Mouse (Mus musculus) hindbrain, postnatal 0 days (tissue): ENCODE data around the gene Sec62. TPM values are rescaled to one million over a fixed set of nuclear protein-coding genes. Genes with fewer than 3 reads are reported as not detected.

Experiments
- ATAC-seq: fragments of 200-750 bp; cut with Nextera tagmentation; 2 replicates; pipeline ENCODE4 v1.8.0; 2017; ENCODE audit warnings: mild to moderate bottlenecking, moderate TSS enrichment, moderate library complexity
- DNase-seq: peaks from one replicate; pipeline ENCODE4 v3.0.0-alpha.2; 2015; ENCODE audit warnings: low spot score
- H3K27ac ChIP-seq: fragments of 300-500 bp; sonication (generic); 2 replicates; pipeline ENCODE4 v1.5.1; 2014; ENCODE audit warnings: mild to moderate bottlenecking
- H3K27me3 ChIP-seq: fragments of 300-500 bp; sonication (generic); 2 replicates; pipeline ENCODE4 v1.6.1; 2014; ENCODE audit warnings: low read length, mixed read lengths; ENCODE audit not compliant: insufficient read depth
- H3K36me3 ChIP-seq: fragments of 300-500 bp; sonication (generic); 2 replicates; pipeline ENCODE4 v1.6.1; 2014; ENCODE audit warnings: low read length, mixed read lengths; ENCODE audit not compliant: insufficient read depth
- H3K4me1 ChIP-seq: fragments of 300-500 bp; sonication (generic); 2 replicates; pipeline ENCODE4 v1.6.1; 2014; ENCODE audit warnings: antibody characterized with exemption, low read length, mixed read lengths; ENCODE audit not compliant: insufficient read depth
- H3K4me2 ChIP-seq: fragments of 300-500 bp; sonication (generic); 2 replicates; pipeline ENCODE4 v1.6.1; 2014; ENCODE audit warnings: low read depth, mild to moderate bottlenecking, low read length, moderate library complexity, mixed read lengths
- H3K4me3 ChIP-seq: fragments of 300-500 bp; sonication (generic); 2 replicates; pipeline ENCODE4 v1.5.1; 2014; ENCODE audit warnings: low read length
- H3K9ac ChIP-seq: fragments of 300-500 bp; sonication (generic); replicated peaks from 2 replicates; pipeline ENCODE4 v1.6.1; 2014; ENCODE audit warnings: mild to moderate bottlenecking, low read length, moderate library complexity, mixed read lengths
- H3K9me3 ChIP-seq: fragments of 300-500 bp; sonication (generic); 2 replicates; pipeline ENCODE4 v1.6.1; 2016; ENCODE audit warnings: low read length, mixed read lengths
- CTCF ChIP-seq: IDR thresholded peaks from 2 replicates; pipeline ENCODE4 v1.5.1; 2016; ENCODE audit warnings: antibody characterized with exemption, control low read depth, low read depth
- whole genome bisulfite sequencing: fragments of 180-500 bp; shearing (Covaris S2); extraction: QIAGEN DNeasy Blood & Tissue Kit; methylation state at CpG from one replicate; pipeline ENCODE4 v1.1.7; 2014; 5-methylcytosine and 5-hydroxymethylcytosine counted together
- polyA plus RNA-seq: library from polyadenylated mRNA; unstranded; fragments of >200 nt; fragmentation: Nextera tagmentation; extraction: Ambion mirVana; gene quantifications from 2 replicates; pipeline ENCODE4 v1.2.1, GENCODE M21; 2015
- total RNA-seq: library from RNA; depleted of rRNA; stranded (reverse); fragments of >200 nt; gene quantifications from 2 replicates; pipeline ENCODE4 v1.2.3, GENCODE M21; 2014

The Sec62 gene
- total and polyA plus RNA-seq, 2 experiments from 2014 or later: 52.0 to 120 TPM

GRCm38 (mm10) chr3:30765311-30766027, 27.2 kb upstream of the Sec62 start:
- Histone ChIP-seq H3K27ac (no peak overlapping the region), H3K9me3 (no peaks in the 10 kb centered on the region), H3K9ac (no peak overlapping the region), H3K36me3 (no peaks in the 10 kb centered on the region), H3K4me1 (no peaks in the 10 kb centered on the region), H3K27me3 (no peaks in the 10 kb centered on the region), H3K4me3 (no peak overlapping the region), H3K4me2 (no peak overlapping the region)
- DNase-seq (no peak), ATAC-seq (no peak)
- 81% methylated on average over 10 of the region's 10 CpGs for WGBS
- no peak for TF ChIP-seq CTCF

- Histone ChIP-seq H3K9me3 (no peaks in the 10 kb centered on the region), H3K4me2 (no peak overlapping the region), H3K36me3 (no peaks in the 10 kb centered on the region), H3K4me3 (no peak overlapping the region), H3K27me3 (no peaks in the 10 kb centered on the region), H3K4me1 (no peaks in the 10 kb centered on the region), H3K27ac (no peak overlapping the region), H3K9ac (no peak overlapping the region)
- TF ChIP-seq CTCF: no peak
- ATAC-seq (no peak), DNase-seq (no peak)
- 64% methylated on average over 7 of the region's 7 CpGs for WGBS
Observed at GRCm38 (mm10) chr3:30766177-30766576, 26.5 kb upstream of the Sec62 start.

- no peak for TF ChIP-seq CTCF
- H3K9me3 ChIP-seq: no peaks in the 10 kb centered on the region
- H3K36me3 ChIP-seq: no peaks in the 10 kb centered on the region
- H3K9ac ChIP-seq: no peak overlapping the region
- ATAC-seq: no peak
- 87% methylated on average over 6 of the region's 6 CpGs for WGBS
- H3K4me3 ChIP-seq: no peak overlapping the region
- no peak overlapping the region for H3K27ac ChIP-seq
- no peaks in the 10 kb centered on the region for H3K27me3 ChIP-seq
- no peak overlapping the region for H3K4me2 ChIP-seq
- no peak for DNase-seq
- no peaks in the 10 kb centered on the region for H3K4me1 ChIP-seq
Observed at GRCm38 (mm10) chr3:30767271-30767670, 25.4 kb upstream of the Sec62 start.

GRCm38 (mm10) chr3:30769755-30770515, 22.7 kb upstream of the Sec62 start:
- Histone ChIP-seq H3K9me3 (no peaks in the 10 kb centered on the region), H3K27me3 (no peaks in the 10 kb centered on the region), H3K4me1 (no peaks in the 10 kb centered on the region), H3K4me3 (no peak overlapping the region), H3K36me3 (no peaks in the 10 kb centered on the region), H3K27ac (no peak overlapping the region), H3K9ac (no peak overlapping the region), H3K4me2 (no peak overlapping the region)
- DNase-seq: no peak
- WGBS: 70% methylated on average over 10 of the region's 10 CpGs
- no peak for ATAC-seq
- no peak for TF ChIP-seq CTCF

GRCm38 (mm10) chr3:30771560-30771959, 21.1 kb upstream of the Sec62 start:
- no peaks in the 10 kb centered on the region for H3K27me3 ChIP-seq
- no peak overlapping the region for H3K4me3 ChIP-seq
- no peaks in the 10 kb centered on the region for H3K4me1 ChIP-seq
- TF ChIP-seq CTCF: no peak
- DNase-seq (no peak), ATAC-seq (no peak)
- no peak overlapping the region for H3K27ac ChIP-seq
- no peaks in the 10 kb centered on the region for H3K9me3 ChIP-seq
- H3K9ac ChIP-seq: no peak overlapping the region
- WGBS: 98% methylated on average over 1 of the region's 1 CpGs
- no peaks in the 10 kb centered on the region for H3K36me3 ChIP-seq
- H3K4me2 ChIP-seq: no peak overlapping the region

GRCm38 (mm10) chr3:30772631-30773030, 20.0 kb upstream of the Sec62 start:
- no peak overlapping the region for H3K4me2 ChIP-seq
- H3K4me1 ChIP-seq: no peaks in the 10 kb centered on the region
- no peak overlapping the region for H3K4me3 ChIP-seq
- 78% methylated on average over 4 of the region's 4 CpGs for WGBS
- no peak for ATAC-seq
- DNase-seq: no peak
- no peaks in the 10 kb centered on the region for H3K27me3 ChIP-seq
- no peaks in the 10 kb centered on the region for H3K36me3 ChIP-seq
- no peak overlapping the region for H3K27ac ChIP-seq
- no peak overlapping the region for H3K9ac ChIP-seq
- no peak for TF ChIP-seq CTCF
- no peaks in the 10 kb centered on the region for H3K9me3 ChIP-seq

- DNase-seq: no peak
- no peaks in the 10 kb centered on the region for H3K9me3 ChIP-seq
- H3K9ac ChIP-seq: no peak overlapping the region
- 91% methylated on average over 5 of the region's 5 CpGs for WGBS
- TF ChIP-seq CTCF: no peak
- no peak overlapping the region for H3K4me2 ChIP-seq
- no peak overlapping the region for H3K4me3 ChIP-seq
- H3K4me1 ChIP-seq: no peaks in the 10 kb centered on the region
- ATAC-seq: no peak
- H3K27me3 ChIP-seq: no peaks in the 10 kb centered on the region
- no peak overlapping the region for H3K27ac ChIP-seq
- H3K36me3 ChIP-seq: no peaks in the 10 kb centered on the region
Observed at GRCm38 (mm10) chr3:30774677-30775076, 18.0 kb upstream of the Sec62 start.
